Mouse (Mus musculus): ENCODE data around the gene 1500011B03Rik. TPM values are rescaled to one million over a fixed set of nuclear protein-coding genes. Genes with fewer than 3 reads are reported as not detected.

Gene 1500011B03Rik
- polyA plus RNA-seq, 1 experiment: 53.8 TPM

DNA sequence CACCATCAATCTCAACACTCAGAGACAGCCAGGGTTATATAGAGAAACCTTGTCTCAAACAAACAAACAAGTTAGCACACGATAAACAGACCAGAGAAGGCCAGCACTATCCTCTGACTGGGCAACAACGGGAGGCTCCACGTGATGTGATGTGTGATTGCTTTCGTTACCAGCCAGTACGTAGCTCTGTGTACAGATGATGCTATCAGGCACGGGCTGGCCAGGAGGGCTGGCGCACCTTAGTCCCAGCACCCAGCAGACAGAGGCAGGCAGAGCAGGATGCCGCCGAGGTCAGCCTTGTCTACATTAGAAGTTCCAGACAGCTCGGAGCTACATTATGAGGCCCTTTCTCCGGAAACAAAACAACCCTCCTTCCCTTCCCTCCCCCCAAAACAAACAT lies 23.4 kb downstream of the 1500011B03Rik start:
- H3K27ac ChIP-seq (ENCODE audit: control insufficient read depth, insufficient read depth, low read length): no peak overlapping the region
- DNase-seq: no peak
- H3K4me3 ChIP-seq (ENCODE audit: control insufficient read depth, insufficient read depth, low read length): no peak overlapping the region
- peaks cover 82% of the 10 kb centered on the region for H3K36me3 ChIP-seq (ENCODE audit: control insufficient read depth, insufficient read depth, low read length)
- no peaks in the 10 kb centered on the region for H3K4me1 ChIP-seq (replicated peaks; ENCODE audit: control insufficient read depth, insufficient read depth, low read length)
- TF ChIP-seq CTCF (IDR thresholded peaks at IDR 0.05; ENCODE audit: borderline replicate concordance, control insufficient read depth, extremely low read depth, insufficient read depth, low read length, poor library complexity) (no peak), POLR2A (IDR thresholded peaks at IDR 0.05; ENCODE audit: control insufficient read depth, extremely low read depth, insufficient read depth, low read length, poor library complexity) (no peak)
- 95% methylated on average over 11 of the region's 11 CpGs for WGBS
- H3K27me3 ChIP-seq (ENCODE audit: control insufficient read depth, insufficient read depth, low read length): no peaks in the 10 kb centered on the region

DNA sequence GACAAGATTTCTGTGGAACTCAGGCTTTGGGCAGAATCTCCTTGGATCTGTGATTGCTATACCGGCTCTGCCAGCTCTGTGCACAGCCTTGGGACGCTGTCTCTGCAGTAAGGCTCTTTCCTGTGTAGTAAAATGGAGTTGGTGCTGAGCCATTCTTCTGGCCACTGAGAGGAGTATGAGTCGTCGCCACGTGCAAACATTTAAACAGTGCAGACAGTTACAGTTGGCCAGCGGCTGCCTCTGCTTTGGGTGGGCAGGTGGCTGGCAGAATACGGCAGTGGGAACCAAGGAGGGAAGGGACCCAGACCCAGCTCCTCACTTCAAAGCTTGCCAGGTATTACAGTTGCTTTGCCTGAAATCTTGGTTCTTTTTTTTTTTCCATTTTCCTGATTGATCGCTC lies 26.0 kb downstream of the 1500011B03Rik start:
- no peak for TF ChIP-seq POLR2A (IDR thresholded peaks at IDR 0.05; ENCODE audit: control insufficient read depth, extremely low read depth, insufficient read depth, low read length, poor library complexity)
- no peak for TF ChIP-seq CTCF (IDR thresholded peaks at IDR 0.05; ENCODE audit: borderline replicate concordance, control insufficient read depth, extremely low read depth, insufficient read depth, low read length, poor library complexity)
- 96% methylated on average over 8 of the region's 8 CpGs for WGBS
- H3K27ac ChIP-seq (ENCODE audit: control insufficient read depth, insufficient read depth, low read length): no peak overlapping the region
- no peaks in the 10 kb centered on the region for H3K4me1 ChIP-seq (replicated peaks; ENCODE audit: control insufficient read depth, insufficient read depth, low read length)
- H3K36me3 ChIP-seq (ENCODE audit: control insufficient read depth, insufficient read depth, low read length): peaks cover 78% of the 10 kb centered on the region
- no peak overlapping the region for H3K4me3 ChIP-seq (ENCODE audit: control insufficient read depth, insufficient read depth, low read length)
- H3K27me3 ChIP-seq (ENCODE audit: control insufficient read depth, insufficient read depth, low read length): no peaks in the 10 kb centered on the region
- DNase-seq: no peak

DNA sequence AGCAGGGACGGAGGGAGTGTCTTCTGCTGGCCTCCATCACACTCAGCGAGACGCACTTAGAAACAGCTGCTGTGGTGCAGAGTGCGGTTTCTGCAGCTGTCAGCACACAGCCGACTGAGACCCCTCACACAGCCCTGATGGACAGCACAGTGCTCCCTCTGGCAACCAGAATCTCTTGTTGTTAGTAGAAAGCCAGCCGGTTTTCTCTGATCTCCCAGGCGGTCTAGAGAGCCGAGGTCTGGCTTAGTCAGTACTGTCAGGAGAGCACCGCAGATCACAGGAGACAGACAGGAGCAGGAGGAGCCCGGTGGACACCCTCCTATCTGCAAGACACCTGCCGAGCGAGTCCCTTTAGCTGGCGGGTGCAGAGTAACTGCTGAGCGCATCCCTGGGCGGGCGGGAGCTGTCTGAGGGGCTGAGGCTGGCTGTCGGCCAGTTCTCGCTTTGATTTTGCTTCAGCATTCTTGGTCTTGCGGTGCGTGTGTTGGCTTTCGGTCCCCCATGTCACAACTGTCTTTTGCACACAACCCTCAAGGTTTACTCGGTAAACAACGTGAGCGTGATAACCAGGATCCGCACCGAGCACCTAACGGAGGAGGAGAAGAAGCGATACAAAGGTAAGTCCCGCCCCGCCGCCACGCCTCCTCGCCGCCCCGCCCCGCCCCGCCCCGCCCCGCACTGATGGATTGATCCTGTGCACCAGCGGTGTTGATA lies 26.8 kb downstream of the 1500011B03Rik start:
- DNase-seq: no peak
- Histone ChIP-seq H3K4me1 (replicated peaks; ENCODE audit: control insufficient read depth, insufficient read depth, low read length) (no peaks in the 10 kb centered on the region), H3K27ac (ENCODE audit: control insufficient read depth, insufficient read depth, low read length) (no peak overlapping the region), H3K4me3 (ENCODE audit: control insufficient read depth, insufficient read depth, low read length) (no peak overlapping the region), H3K36me3 (ENCODE audit: control insufficient read depth, insufficient read depth, low read length) (peaks cover 79% of the 10 kb centered on the region), H3K27me3 (ENCODE audit: control insufficient read depth, insufficient read depth, low read length) (no peaks in the 10 kb centered on the region)
- TF ChIP-seq CTCF (IDR thresholded peaks at IDR 0.05; ENCODE audit: borderline replicate concordance, control insufficient read depth, extremely low read depth, insufficient read depth, low read length, poor library complexity) (no peak), POLR2A (IDR thresholded peaks at IDR 0.05; ENCODE audit: control insufficient read depth, extremely low read depth, insufficient read depth, low read length, poor library complexity) (no peak)
- 95% methylated on average over 40 of the region's 40 CpGs for WGBS

DNA sequence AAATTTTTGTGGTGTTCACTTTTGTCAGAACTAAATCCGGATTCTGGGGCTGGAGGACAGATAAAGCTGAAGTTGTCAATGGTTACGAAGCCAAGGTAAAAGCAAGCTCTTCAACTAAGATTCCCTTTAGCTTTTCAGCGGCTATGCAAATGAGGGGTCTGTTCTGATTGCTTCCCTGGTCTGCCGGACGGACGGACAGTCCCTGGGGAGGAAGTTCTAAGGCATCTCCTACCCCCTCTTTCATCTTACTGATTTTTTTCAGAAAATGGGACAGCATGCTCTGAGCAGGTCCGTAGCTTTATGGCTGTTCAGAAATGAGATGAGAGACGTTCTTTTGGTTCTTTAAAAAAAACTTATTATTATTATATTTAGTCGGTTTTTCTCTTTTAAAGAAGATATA lies 27.6 kb downstream of the 1500011B03Rik start:
- WGBS: 96% methylated on average over 9 of the region's 9 CpGs
- no peaks in the 10 kb centered on the region for H3K27me3 ChIP-seq (ENCODE audit: control insufficient read depth, insufficient read depth, low read length)
- H3K4me3 ChIP-seq (ENCODE audit: control insufficient read depth, insufficient read depth, low read length): no peak overlapping the region
- no peaks in the 10 kb centered on the region for H3K4me1 ChIP-seq (replicated peaks; ENCODE audit: control insufficient read depth, insufficient read depth, low read length)
- H3K36me3 ChIP-seq (ENCODE audit: control insufficient read depth, insufficient read depth, low read length): peaks cover 76% of the 10 kb centered on the region
- TF ChIP-seq CTCF (IDR thresholded peaks at IDR 0.05; ENCODE audit: borderline replicate concordance, control insufficient read depth, extremely low read depth, insufficient read depth, low read length, poor library complexity) (no peak), POLR2A (IDR thresholded peaks at IDR 0.05; ENCODE audit: control insufficient read depth, extremely low read depth, insufficient read depth, low read length, poor library complexity) (no peak)
- DNase-seq: no peak
- no peak overlapping the region for H3K27ac ChIP-seq (ENCODE audit: control insufficient read depth, insufficient read depth, low read length)

DNA sequence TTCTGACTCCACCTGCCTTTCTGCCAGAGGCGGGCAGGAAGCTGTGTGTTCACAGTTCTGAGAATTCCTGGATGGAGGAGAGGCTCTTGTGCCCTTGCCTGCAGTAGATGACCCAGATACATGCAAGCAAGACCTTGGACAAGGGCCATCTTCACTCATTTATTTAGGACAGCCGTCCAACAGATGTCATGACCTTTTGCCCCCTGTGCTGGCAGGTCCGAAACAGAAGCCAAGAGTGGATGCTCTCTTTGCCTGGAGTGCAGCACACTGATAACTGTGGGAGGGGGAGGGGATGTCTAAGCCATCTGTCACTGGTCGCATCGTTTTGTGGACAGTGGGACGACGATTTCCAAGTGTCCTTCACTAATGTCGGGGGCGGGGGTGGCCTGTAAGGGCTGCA lies 28.0 kb downstream of the 1500011B03Rik start:
- Histone ChIP-seq H3K36me3 (ENCODE audit: control insufficient read depth, insufficient read depth, low read length) (peaks cover 73% of the 10 kb centered on the region), H3K27ac (ENCODE audit: control insufficient read depth, insufficient read depth, low read length) (no peak overlapping the region)
- no peak for DNase-seq

DNA sequence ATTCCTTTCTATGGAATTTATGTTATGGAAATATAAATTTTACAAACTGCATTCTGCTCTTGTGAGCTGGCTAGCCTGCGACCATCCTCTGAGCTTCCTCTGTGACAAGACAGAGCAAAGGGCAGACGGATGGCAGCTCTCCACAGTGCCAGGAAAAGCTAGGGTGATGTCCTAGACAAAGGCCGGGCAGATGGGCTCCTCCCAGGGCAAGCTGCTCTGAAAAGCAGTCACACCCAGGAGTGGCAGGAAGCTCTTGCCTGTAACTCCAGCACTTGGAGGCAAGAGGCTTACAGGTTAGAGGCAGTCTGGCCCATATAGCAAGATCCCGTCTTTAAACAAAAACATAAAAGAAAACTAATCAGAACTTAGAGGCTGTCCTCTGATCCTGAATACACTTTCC lies 28.7 kb downstream of the 1500011B03Rik start:
- Histone ChIP-seq H3K27me3 (ENCODE audit: control insufficient read depth, insufficient read depth, low read length) (no peaks in the 10 kb centered on the region), H3K27ac (ENCODE audit: control insufficient read depth, insufficient read depth, low read length) (no peak overlapping the region), H3K4me1 (replicated peaks; ENCODE audit: control insufficient read depth, insufficient read depth, low read length) (no peaks in the 10 kb centered on the region), H3K36me3 (ENCODE audit: control insufficient read depth, insufficient read depth, low read length) (peaks cover 66% of the 10 kb centered on the region), H3K4me3 (ENCODE audit: control insufficient read depth, insufficient read depth, low read length) (no peak overlapping the region)
- no peak for DNase-seq
- WGBS: 94% methylated on average over 4 of the region's 4 CpGs
- TF ChIP-seq CTCF (IDR thresholded peaks at IDR 0.05; ENCODE audit: borderline replicate concordance, control insufficient read depth, extremely low read depth, insufficient read depth, low read length, poor library complexity): no peak
- TF ChIP-seq POLR2A (IDR thresholded peaks at IDR 0.05; ENCODE audit: control insufficient read depth, extremely low read depth, insufficient read depth, low read length, poor library complexity): no peak

More for the DNA sequence above, 28.0 kb downstream of the 1500011B03Rik start:
- WGBS: 92% methylated on average over 9 of the region's 9 CpGs
- no peaks in the 10 kb centered on the region for H3K4me1 ChIP-seq (replicated peaks; ENCODE audit: control insufficient read depth, insufficient read depth, low read length)
- TF ChIP-seq CTCF (IDR thresholded peaks at IDR 0.05; ENCODE audit: borderline replicate concordance, control insufficient read depth, extremely low read depth, insufficient read depth, low read length, poor library complexity) (no peak), POLR2A (IDR thresholded peaks at IDR 0.05; ENCODE audit: control insufficient read depth, extremely low read depth, insufficient read depth, low read length, poor library complexity) (no peak)
- H3K27me3 ChIP-seq (ENCODE audit: control insufficient read depth, insufficient read depth, low read length): no peaks in the 10 kb centered on the region
- H3K4me3 ChIP-seq (ENCODE audit: control insufficient read depth, insufficient read depth, low read length): no peak overlapping the region
